Mouse (Mus musculus): Measurements from ENCODE around the gene Vegfc. TPM values are rescaled to one million over a fixed set of nuclear protein-coding genes. Genes with fewer than 3 reads are reported as not detected.

Vegfc gene
- not detected in 2 replicates for polyA plus RNA-seq (2012)

DNA sequence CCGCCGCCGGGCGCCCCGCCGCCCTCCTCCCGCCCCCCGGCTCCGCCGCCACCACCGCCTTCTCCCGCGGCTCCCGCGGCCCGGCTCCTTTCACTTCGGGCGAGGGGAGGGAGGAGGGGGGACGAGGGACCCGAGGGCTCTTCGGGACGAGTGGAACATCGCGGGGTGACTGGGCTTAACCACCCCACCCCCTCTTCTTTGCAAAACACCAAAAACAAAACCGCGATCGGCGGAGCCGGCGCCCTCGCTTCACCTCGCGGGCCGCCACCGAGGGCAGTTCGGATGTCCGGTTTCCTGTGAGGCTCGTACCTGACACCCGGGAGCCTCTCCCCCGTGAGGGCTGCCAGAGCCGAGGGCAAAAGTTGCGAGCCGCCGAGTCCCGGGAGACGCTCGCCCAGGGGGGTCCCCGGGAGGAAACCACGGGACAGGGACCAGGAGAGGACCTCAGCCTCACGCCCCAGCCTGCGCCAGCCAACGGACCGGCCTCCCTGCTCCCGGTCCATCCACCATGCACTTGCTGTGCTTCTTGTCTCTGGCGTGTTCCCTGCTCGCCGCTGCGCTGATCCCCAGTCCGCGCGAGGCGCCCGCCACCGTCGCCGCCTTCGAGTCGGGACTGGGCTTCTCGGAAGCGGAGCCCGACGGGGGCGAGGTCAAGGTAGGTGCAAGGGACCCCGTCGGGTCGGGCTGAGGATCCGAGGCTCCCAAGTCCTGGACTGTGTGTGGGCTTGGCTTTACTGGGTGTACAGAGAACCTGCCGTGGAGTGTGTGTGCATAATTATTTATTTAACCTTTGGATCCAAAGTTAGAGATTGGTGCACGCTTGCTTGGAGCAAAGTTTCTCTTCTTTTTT is at the start of gene Vegfc:
Gene Vegfc, plus strand, starts transcription at position 336 of the 850 bp plus-strand sequence.
- TF ChIP-seq GATA1 (IDR thresholded peaks at IDR 0.05; ENCODE audit: low read length): no peak

GRCm38 (mm10) chr8:54034584-54034983 is 42.8 kb upstream of the Vegfc start:
- no peak for TF ChIP-seq GATA1 (IDR thresholded peaks at IDR 0.05; ENCODE audit: low read length)

- no peak for TF ChIP-seq GATA1 (IDR thresholded peaks at IDR 0.05; ENCODE audit: low read length)
Observed at GRCm38 (mm10) chr8:54042601-54043000, 34.8 kb upstream of the Vegfc start.

GRCm38 (mm10) chr8:54043468-54043867 is 33.9 kb upstream of the Vegfc start:
- TF ChIP-seq GATA1 (IDR thresholded peaks at IDR 0.05; ENCODE audit: low read length): no peak

GRCm38 (mm10) chr8:54053210-54053609 is 24.2 kb upstream of the Vegfc start:
- no peak for TF ChIP-seq GATA1 (IDR thresholded peaks at IDR 0.05; ENCODE audit: low read length)

DNA sequence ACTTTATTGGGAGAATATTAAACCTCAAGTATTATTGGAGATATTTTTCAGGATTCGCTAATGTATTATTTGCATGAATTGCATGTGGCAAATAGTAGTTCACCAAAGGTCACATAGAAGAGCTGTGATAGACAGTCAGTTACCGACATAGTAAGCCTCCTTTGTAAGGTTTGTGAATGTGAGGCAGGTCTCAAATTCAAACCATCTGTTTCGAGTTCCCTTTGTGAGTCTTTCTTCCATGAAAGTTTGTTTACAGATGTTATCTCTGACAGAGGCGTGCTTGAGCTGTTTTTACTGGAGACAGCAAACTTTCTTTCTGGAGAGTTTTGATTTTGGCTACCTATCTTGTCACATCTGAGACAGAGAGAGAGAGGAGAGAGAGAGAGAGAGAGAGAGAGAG is 11.9 kb upstream of the Vegfc start:
- TF ChIP-seq GATA1 (IDR thresholded peaks at IDR 0.05; ENCODE audit: low read length): no peak

DNA sequence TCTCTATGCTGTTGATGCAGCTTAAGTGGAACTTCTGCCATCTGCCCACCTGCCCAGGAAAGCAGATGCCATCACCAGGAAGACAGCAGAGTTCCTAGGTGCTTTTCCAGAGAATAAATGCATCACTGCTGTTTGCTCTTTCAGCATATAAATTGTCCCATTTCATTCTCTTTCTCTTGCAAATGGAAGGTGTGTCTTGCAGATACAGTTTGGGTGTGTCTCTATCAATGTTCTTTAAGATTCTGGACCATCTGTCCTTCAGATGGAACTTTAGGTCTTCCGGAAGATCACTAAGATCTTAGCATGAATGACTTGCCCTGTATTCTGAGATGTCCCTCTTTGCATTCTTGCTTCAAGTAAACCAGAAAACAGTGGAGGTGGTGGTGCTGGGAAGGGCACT is 1.1 kb upstream of the Vegfc start:
- no peak for TF ChIP-seq GATA1 (IDR thresholded peaks at IDR 0.05; ENCODE audit: low read length)

DNA sequence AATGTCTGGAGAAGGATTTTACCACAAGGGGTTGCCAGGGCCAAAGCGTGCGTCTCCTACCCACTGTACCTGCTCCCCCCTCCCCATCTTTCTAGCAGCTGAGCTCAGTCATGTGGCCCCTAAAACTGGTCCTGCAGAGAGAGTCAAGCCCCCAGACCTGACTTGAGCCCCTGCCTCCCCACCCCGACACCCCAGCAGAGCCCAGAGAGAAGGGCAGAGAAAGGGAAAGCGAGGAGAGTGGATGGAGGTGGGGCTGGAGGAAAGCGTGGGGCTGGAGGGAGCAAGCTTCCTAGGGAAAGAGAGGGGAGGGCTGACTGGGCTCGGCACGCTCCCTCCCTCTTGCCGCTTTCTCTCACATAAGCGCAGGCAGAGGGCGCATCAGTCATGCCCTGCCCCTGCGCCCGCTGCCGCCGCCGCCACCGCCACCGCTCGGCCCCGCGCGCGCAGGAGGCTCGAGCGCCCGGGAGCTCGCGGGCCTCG is 575 bp upstream of the Vegfc start:
- TF ChIP-seq GATA1 (IDR thresholded peaks at IDR 0.05; ENCODE audit: low read length): no peak

- TF ChIP-seq GATA1 (IDR thresholded peaks at IDR 0.05; ENCODE audit: low read length): no peak
Observed at GRCm38 (mm10) chr8:54078121-54078440, 675 bp downstream of the Vegfc start.

- TF ChIP-seq GATA1 (IDR thresholded peaks at IDR 0.05; ENCODE audit: low read length): no peak
Observed at GRCm38 (mm10) chr8:54079001-54079400, 1.6 kb downstream of the Vegfc start.

- TF ChIP-seq GATA1 (IDR thresholded peaks at IDR 0.05; ENCODE audit: low read length): no peak
Observed at GRCm38 (mm10) chr8:54079601-54080000, 2.2 kb downstream of the Vegfc start.

DNA sequence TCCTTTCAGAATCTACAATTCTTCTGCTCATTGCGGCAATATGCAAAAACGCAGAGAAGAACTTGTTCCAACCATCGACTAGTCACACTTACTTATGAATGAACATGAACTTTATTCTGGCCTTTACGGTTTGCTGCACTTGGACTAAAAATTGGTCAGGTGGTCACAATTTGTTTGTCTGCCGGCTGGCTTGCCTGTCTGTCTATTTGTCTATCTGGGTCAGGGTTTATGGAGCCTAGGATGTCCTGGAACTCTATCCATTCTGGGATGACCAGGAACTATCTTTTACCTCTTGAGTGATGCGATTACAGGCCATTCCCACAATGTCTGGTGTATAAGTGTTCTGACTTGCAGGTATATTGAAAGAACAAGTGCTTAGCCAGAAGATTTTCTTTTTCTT is 8.5 kb downstream of the Vegfc start:
- TF ChIP-seq GATA1 (IDR thresholded peaks at IDR 0.05; ENCODE audit: low read length): no peak

- no peak for TF ChIP-seq GATA1 (IDR thresholded peaks at IDR 0.05; ENCODE audit: low read length)
Observed at GRCm38 (mm10) chr8:54087114-54087513, 9.7 kb downstream of the Vegfc start.

DNA sequence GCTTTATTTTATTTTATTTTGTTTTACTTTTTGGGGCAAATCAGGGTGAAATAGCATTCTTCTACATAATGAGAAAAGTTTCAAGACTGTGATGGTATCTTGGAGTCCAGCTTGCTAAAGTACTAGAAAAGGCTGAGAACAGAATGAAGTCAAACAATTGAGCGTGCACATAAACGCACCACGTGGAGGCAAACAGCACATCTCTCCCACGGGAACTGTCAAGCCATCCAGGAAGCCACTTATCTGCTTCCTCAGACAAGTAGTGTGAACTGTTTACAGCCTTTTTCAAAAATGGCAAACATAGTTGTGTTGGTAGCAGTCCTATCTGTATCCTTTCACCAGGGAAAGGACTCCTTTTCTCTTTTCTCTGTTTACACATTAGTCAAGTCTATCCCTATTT is 11.8 kb downstream of the Vegfc start:
- no peak for TF ChIP-seq GATA1 (IDR thresholded peaks at IDR 0.05; ENCODE audit: low read length)

DNA sequence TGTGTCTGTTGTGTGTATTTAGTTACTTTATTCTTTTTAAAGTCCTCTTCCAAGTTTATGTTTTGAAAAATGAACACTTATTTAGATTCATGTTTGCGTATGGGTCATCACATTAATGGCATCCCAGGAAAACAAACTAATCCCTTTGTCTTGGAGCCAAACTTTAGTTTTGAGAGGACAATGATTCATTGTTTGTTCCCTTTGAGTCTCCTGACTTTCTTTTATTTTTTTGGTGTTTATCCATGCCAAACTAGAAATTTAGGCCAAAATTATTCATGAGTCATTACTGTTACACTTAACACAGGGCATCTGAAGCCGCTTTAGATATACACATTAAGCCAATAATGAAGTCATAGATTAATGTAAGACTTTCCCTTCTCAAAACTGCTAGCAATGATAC is 12.5 kb downstream of the Vegfc start:
- TF ChIP-seq GATA1 (IDR thresholded peaks at IDR 0.05; ENCODE audit: low read length): no peak

DNA sequence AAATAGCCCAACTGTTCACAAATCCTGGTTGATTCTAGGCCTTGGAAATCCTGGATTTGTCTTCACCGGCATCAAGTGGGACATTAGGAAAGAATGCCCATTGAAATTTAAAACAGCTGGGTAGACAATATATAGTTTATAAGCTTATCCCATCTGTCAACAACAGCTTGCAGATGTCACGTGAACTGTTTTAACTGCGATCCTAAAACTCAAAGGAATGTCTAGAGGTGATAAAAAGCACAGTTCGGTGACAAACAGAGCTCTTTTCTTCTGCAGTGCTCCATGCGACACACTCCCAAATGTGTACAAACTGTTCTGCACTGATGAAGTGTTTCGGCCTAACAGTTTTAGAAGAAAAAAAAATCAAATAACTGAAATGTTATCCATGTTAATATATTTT is 22.7 kb downstream of the Vegfc start:
- TF ChIP-seq GATA1 (IDR thresholded peaks at IDR 0.05; ENCODE audit: low read length): no peak

DNA sequence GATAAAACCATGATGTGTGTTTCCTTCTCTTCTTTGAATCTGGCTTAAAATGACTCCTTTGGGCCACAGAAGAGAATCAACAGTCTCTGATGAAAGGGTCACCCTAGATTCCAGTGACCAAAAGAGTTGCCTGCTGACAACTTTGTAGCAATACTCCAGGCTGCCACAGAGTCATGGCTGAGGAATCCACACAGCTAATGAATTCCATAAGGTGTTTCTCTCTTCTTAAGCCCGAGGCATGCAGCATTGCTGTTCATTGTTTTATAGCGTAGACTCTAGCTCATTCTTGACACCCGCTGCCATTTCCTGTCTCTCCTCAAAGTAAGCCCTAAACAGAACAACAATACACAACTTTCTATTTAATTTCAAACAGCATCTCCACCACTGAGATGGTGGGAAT is 37.2 kb downstream of the Vegfc start:
- TF ChIP-seq GATA1 (IDR thresholded peaks at IDR 0.05; ENCODE audit: low read length): no peak

All from G1E-ER4 (cell line).